Mouse (Mus musculus) MEL (cell line): Measurements from ENCODE around the gene Ablim1. TPM values are rescaled to one million over a fixed set of nuclear protein-coding genes. Genes with fewer than 3 reads are reported as not detected.

Source experiments
- DNase-seq: peaks from one replicate; pipeline ENCODE4 v3.0.0; 2011; ENCODE audit warnings: low read depth, low spot score
- H3K27ac ChIP-seq: 2 replicates; pipeline ENCODE4 v1.5.1; 2012; ENCODE audit warnings: low read depth, mild to moderate bottlenecking, control low read depth, low read length, moderate library complexity; ENCODE audit not compliant: control insufficient read depth
- H3K27me3 ChIP-seq, 2 experiments: fragments of 150-350 bp in 1 of 2; sonication (generic) in 1 of 2; 2 replicates each; pipeline ENCODE4 v1.6.1; 2012; ENCODE audit warnings: low read length in 2 of 2, mild to moderate bottlenecking in 2 of 2, improper control_type of control experiment in 1 of 2, moderate library complexity in 1 of 2; ENCODE audit not compliant: insufficient read depth in 2 of 2, control insufficient read depth in 1 of 2
- H3K36me3 ChIP-seq, 2 experiments: 2 replicates each; pipeline ENCODE4 v1.6.1; 2012 to 2014; ENCODE audit warnings: low read length in 2 of 2, improper control_type of control experiment in 1 of 2, inconsistent platforms in 1 of 2, mild to moderate bottlenecking in 1 of 2; ENCODE audit not compliant: insufficient read depth in 2 of 2, control insufficient read depth in 1 of 2
- H3K4me1 ChIP-seq, 2 experiments: fragments of 150-350 bp in 1 of 2; sonication (generic) in 1 of 2; 2 replicates each; pipeline ENCODE4 v1.6.1; 2012; ENCODE audit warnings: low read length in 2 of 2, improper control_type of control experiment in 1 of 2, mild to moderate bottlenecking in 1 of 2; ENCODE audit not compliant: insufficient read depth in 2 of 2, control insufficient read depth in 1 of 2
- H3K4me3 ChIP-seq, 2 experiments: fragments of 150-350 bp in 1 of 2; sonication (generic) in 1 of 2; 2 replicates each; pipeline ENCODE4 v1.5.1; 2012; ENCODE audit warnings: low read depth in 2 of 2, low read length in 2 of 2, mild to moderate bottlenecking in 2 of 2, moderate library complexity in 2 of 2, control low read depth in 1 of 2, improper control_type of control experiment in 1 of 2; ENCODE audit not compliant: control insufficient read depth in 1 of 2, insufficient read depth in 1 of 2
- H3K79me2 ChIP-seq: 2 replicates; pipeline ENCODE4 v1.6.1; 2012; ENCODE audit warnings: mild to moderate bottlenecking, low read length, moderate library complexity; ENCODE audit not compliant: control insufficient read depth, poor library complexity, insufficient read depth
- H3K9ac ChIP-seq: 2 replicates; pipeline ENCODE4 v1.6.1; 2012; ENCODE audit warnings: low read depth, mild to moderate bottlenecking, control low read depth, low read length, moderate library complexity; ENCODE audit not compliant: control insufficient read depth, poor library complexity, severe bottlenecking
- H3K9me3 ChIP-seq: fragments of 150-350 bp; sonication (generic); replicated peaks from 2 replicates; pipeline ENCODE4 v1.6.1; 2012; ENCODE audit warnings: mild to moderate bottlenecking, low read length, improper control_type of control experiment, moderate library complexity; ENCODE audit not compliant: insufficient read depth
- BHLHE40 ChIP-seq: IDR thresholded peaks from 2 replicates; pipeline ENCODE4 v1.6.1; 2012; ENCODE audit warnings: low read depth, mild to moderate bottlenecking, inconsistent platforms, low read length, improper control_type of control experiment, borderline replicate concordance
- CTCF ChIP-seq, 3 experiments: IDR thresholded peaks in 2 of 3; conservative IDR thresholded peaks in 1 of 3; 2 replicates each; pipeline ENCODE4 v1.5.1; 2011 to 2012; ENCODE audit warnings: low read length in 3 of 3, low read depth in 2 of 3, mild to moderate bottlenecking in 2 of 3, improper control_type of control experiment in 1 of 3, inconsistent platforms in 1 of 3, mixed read lengths in 1 of 3, moderate library complexity in 1 of 3; ENCODE audit not compliant: control insufficient read depth in 1 of 3, insufficient read depth in 1 of 3, poor library complexity in 1 of 3, severe bottlenecking in 1 of 3
- E2F4 ChIP-seq: IDR thresholded peaks from 2 replicates; pipeline ENCODE4 v1.6.1; 2011; ENCODE audit warnings: low read depth, low read length, improper control_type of control experiment, borderline replicate concordance
- ELF1 ChIP-seq: IDR thresholded peaks from 2 replicates; pipeline ENCODE4 v1.6.1; 2014; ENCODE audit warnings: low read depth, mild to moderate bottlenecking, inconsistent platforms, low read length, improper control_type of control experiment, moderate library complexity
- EP300 ChIP-seq, 2 experiments: IDR thresholded peaks; 2 replicates each; pipeline ENCODE4 v1.6.1; 2011; ENCODE audit warnings: improper control_type of control experiment in 2 of 2, low read length in 2 of 2, low read depth in 1 of 2, mild to moderate bottlenecking in 1 of 2
- GABPA ChIP-seq: IDR thresholded peaks from 2 replicates; pipeline ENCODE4 v1.6.1; 2012; ENCODE audit warnings: low read depth, mild to moderate bottlenecking, inconsistent platforms, low read length, improper control_type of control experiment, moderate library complexity
- MAFK ChIP-seq: IDR thresholded peaks from 2 replicates; pipeline ENCODE4 v1.6.1; 2011; ENCODE audit warnings: low read depth, mild to moderate bottlenecking, low read length, improper control_type of control experiment, borderline replicate concordance
- MEF2A ChIP-seq: IDR thresholded peaks from 2 replicates; pipeline ENCODE4 v1.6.1; 2014; ENCODE audit warnings: low read depth, mild to moderate bottlenecking, inconsistent platforms, low read length, improper control_type of control experiment; ENCODE audit not compliant: poor library complexity, insufficient replicate concordance, severe bottlenecking; ENCODE audit errors: extremely low read depth
- MXI1 ChIP-seq: IDR thresholded peaks from 2 replicates; pipeline ENCODE4 v1.6.1; 2011; ENCODE audit warnings: mild to moderate bottlenecking, low read depth, low read length, improper control_type of control experiment
- MYB ChIP-seq: IDR thresholded peaks from 2 replicates; pipeline ENCODE4 v1.6.1; 2011; ENCODE audit warnings: mild to moderate bottlenecking, low read depth, low read length, improper control_type of control experiment
- MYC ChIP-seq: IDR thresholded peaks from 2 replicates; pipeline ENCODE4 v1.6.1; 2011; ENCODE audit warnings: low read depth, mild to moderate bottlenecking, low read length, improper control_type of control experiment, moderate library complexity
- NELFE ChIP-seq: IDR thresholded peaks from 2 replicates; pipeline ENCODE4 v1.6.1; 2011; ENCODE audit warnings: low read depth, low read length, improper control_type of control experiment
- POLR2A ChIP-seq, 2 experiments: IDR thresholded peaks; 2 replicates each; pipeline ENCODE4 v1.6.1; 2011 to 2012; ENCODE audit warnings: low read length in 2 of 2, mild to moderate bottlenecking in 2 of 2, control low read depth in 1 of 2, improper control_type of control experiment in 1 of 2, low read depth in 1 of 2, moderate library complexity in 1 of 2; ENCODE audit not compliant: control insufficient read depth in 1 of 2, insufficient read depth in 1 of 2, poor library complexity in 1 of 2
- POLR2AphosphoS2 ChIP-seq: IDR thresholded peaks from 2 replicates; pipeline ENCODE4 v1.6.1; 2011; ENCODE audit warnings: low read length, improper control_type of control experiment
- POLR2AphosphoS5 ChIP-seq: IDR thresholded peaks from 2 replicates; pipeline ENCODE4 v1.6.1; 2012; ENCODE audit warnings: low read depth, borderline replicate concordance, mild to moderate bottlenecking, inconsistent platforms, low read length, moderate library complexity, mixed read lengths
- RAD21 ChIP-seq: IDR thresholded peaks from 2 replicates; pipeline ENCODE4 v1.6.1; 2011; ENCODE audit warnings: mild to moderate bottlenecking, low read depth, low read length, improper control_type of control experiment
- SIN3A ChIP-seq: IDR thresholded peaks from 2 replicates; pipeline ENCODE4 v1.6.1; 2012; ENCODE audit warnings: low read length, improper control_type of control experiment, inconsistent platforms
- TAL1 ChIP-seq: IDR thresholded peaks from 2 replicates; pipeline ENCODE4 v1.6.1; 2012; ENCODE audit warnings: mild to moderate bottlenecking, inconsistent platforms, low read length, moderate library complexity, mixed read lengths
- USF1 ChIP-seq: IDR thresholded peaks from 2 replicates; pipeline ENCODE4 v1.6.1; 2014; ENCODE audit warnings: low read depth, mild to moderate bottlenecking, inconsistent platforms, low read length, improper control_type of control experiment, moderate library complexity
- USF2 ChIP-seq, 2 experiments: IDR thresholded peaks; 2 replicates each; pipeline ENCODE4 v1.6.1; 2011 to 2012; ENCODE audit warnings: improper control_type of control experiment in 2 of 2, low read length in 2 of 2, borderline replicate concordance in 1 of 2, inconsistent platforms in 1 of 2, low read depth in 1 of 2, mild to moderate bottlenecking in 1 of 2; ENCODE audit not compliant: insufficient read depth in 1 of 2
- ZC3H11A ChIP-seq: IDR thresholded peaks from 2 replicates; pipeline ENCODE4 v1.6.1; 2012; ENCODE audit warnings: low read depth, mild to moderate bottlenecking, inconsistent platforms, low read length, improper control_type of control experiment
- ZKSCAN1 ChIP-seq: IDR thresholded peaks from 2 replicates; pipeline ENCODE4 v1.6.1; 2012; ENCODE audit warnings: low read depth, mild to moderate bottlenecking, inconsistent platforms, low read length, improper control_type of control experiment, moderate library complexity
- ZMIZ1 ChIP-seq: IDR thresholded peaks from 2 replicates; pipeline ENCODE4 v1.6.1; 2012; ENCODE audit warnings: low read depth, mild to moderate bottlenecking, inconsistent platforms, low read length, improper control_type of control experiment, moderate library complexity
- ZNF384 ChIP-seq: IDR thresholded peaks from 2 replicates; pipeline ENCODE4 v1.6.1; 2012; ENCODE audit warnings: low read depth, mild to moderate bottlenecking, inconsistent platforms, low read length, improper control_type of control experiment
- polyA plus RNA-seq, 2 experiments: library from polyadenylated mRNA; stranded (reverse) in 1 of 2; unstranded in 1 of 2; fragments of >175 nt in 1 of 2; fragments of >200 nt in 1 of 2; gene quantifications; 2 replicates each; pipeline versions ENCODE4 v1.2.1 to v1.2.4; 2012; ENCODE audit warnings: low replicate concordance in 2 of 2, low read depth in 1 of 2; ENCODE audit not compliant: insufficient read length in 2 of 2, insufficient read depth in 1 of 2, missing spikeins in 1 of 2
- total RNA-seq: library from RNA; depleted of rRNA; stranded (reverse); fragments of 300-350 nt; gene quantifications from 2 replicates; pipeline ENCODE4 v1.2.3, GENCODE M21; 2012

Gene Ablim1
- total and polyA plus RNA-seq, 3 experiments = not detected

DNA sequence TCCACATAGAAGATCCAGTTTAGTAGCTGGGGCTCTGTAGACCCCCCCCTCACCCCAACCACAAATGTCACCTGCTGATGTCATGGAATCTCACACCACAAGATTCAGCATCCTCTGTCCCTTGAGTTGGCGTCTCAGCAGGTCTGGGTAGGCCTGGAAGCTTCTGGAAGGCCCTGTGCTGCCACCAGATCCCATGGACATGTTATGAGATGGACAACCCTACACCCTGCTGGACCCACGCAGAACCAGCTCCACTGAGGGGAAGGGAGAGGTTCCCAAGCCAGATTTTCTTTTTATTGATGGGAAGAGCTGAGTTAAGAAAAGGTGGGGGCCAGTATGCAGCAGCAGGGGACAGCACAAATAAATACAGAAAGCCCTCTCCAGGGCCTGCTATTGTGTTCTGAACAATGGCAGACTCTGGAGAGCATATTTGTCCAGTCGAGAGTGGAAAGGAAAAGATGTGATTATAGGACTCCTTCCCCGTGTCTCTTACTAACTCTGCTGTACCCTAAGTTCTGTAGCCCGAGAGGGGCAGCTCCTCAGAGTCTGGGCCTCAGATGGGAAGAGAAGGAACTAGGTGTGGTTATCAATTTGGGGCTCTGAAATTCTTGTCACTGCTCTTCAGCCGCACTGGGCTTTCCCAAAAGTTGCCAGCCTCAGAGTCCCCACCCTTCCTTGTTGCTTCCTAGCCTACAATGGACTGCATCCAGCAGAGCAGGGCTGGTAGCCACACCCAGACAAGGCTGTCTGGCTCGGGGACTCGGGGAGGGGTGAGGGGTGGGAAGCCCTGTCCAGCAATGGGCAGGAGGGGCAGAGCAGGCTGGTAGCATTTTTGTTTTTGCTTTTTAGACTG, 286.2 kb downstream of the Ablim1 start:
- H3K9ac ChIP-seq = no peak overlapping the region
- no peak overlapping the region for H3K27ac ChIP-seq
- TF ChIP-seq ZNF384 = no peak
- TF ChIP-seq CTCF (IDR thresholded peaks at IDR 0.05 in 2 of 3, conservative IDR thresholded peaks at IDR 0.05 in 1 of 3; ENCODE audit: control insufficient read depth in 1 of 3, insufficient read depth in 1 of 3, low read depth in 2 of 3, low read length in 3 of 3, poor library complexity in 1 of 3, severe bottlenecking in 1 of 3) = no peak
- no peak for TF ChIP-seq SIN3A
- TF ChIP-seq MAFK = no peak
- TF ChIP-seq GABPA = no peak
- no peak for TF ChIP-seq POLR2AphosphoS2
- no peak for TF ChIP-seq TAL1
- TF ChIP-seq USF1 = no peak
- no peak for TF ChIP-seq POLR2AphosphoS5
- TF ChIP-seq ELF1 = no peak
- TF ChIP-seq EP300 (IDR thresholded peaks at IDR 0.05; ENCODE audit: low read depth in 1 of 2, low read length in 2 of 2) = no peak
- no peaks in the 10 kb centered on the region for H3K36me3 ChIP-seq
- no peaks in the 10 kb centered on the region for H3K79me2 ChIP-seq
- no peak overlapping the region for H3K4me3 ChIP-seq
- H3K27me3 ChIP-seq = no peaks in the 10 kb centered on the region
- H3K4me1 ChIP-seq = no peaks in the 10 kb centered on the region
- H3K9me3 ChIP-seq = no peaks in the 10 kb centered on the region
- no peak for DNase-seq

DNA sequence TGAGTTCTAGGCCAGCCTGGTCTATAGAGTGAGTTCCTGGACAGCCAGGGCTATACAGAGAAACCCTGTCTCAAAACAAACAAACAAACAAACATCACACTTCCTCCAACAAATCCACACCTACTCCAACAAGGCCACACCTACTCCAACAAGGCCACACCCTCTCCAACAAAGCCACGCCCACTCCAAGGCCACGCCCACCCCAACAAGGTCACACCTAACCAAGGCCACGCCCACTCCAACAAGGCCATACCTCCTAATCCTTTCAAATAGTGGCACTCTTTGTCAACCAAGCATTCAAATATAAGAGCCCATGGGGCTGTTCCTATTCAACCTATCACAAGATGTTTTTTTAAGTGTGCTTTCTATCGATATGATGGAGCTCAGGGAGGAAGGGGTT, 288.2 kb downstream of the Ablim1 start:
- Histone ChIP-seq H3K9ac (no peak overlapping the region), H3K4me1 (no peaks in the 10 kb centered on the region), H3K79me2 (no peaks in the 10 kb centered on the region), H3K4me3 (no peak overlapping the region), H3K9me3 (no peaks in the 10 kb centered on the region), H3K36me3 (no peaks in the 10 kb centered on the region), H3K27me3 (no peaks in the 10 kb centered on the region), H3K27ac (no peak overlapping the region)
- no peak for TF ChIP-seq MEF2A
- TF ChIP-seq NELFE = no peak
- TF ChIP-seq E2F4 = no peak
- TF ChIP-seq ZMIZ1 = no peak
- TF ChIP-seq ZKSCAN1 = no peak
- no peak for TF ChIP-seq POLR2A (IDR thresholded peaks at IDR 0.05; ENCODE audit: control insufficient read depth in 1 of 2, insufficient read depth in 1 of 2, low read depth in 1 of 2, low read length in 2 of 2, poor library complexity in 1 of 2)
- TF ChIP-seq ZC3H11A = no peak
- no peak for TF ChIP-seq MYC
- TF ChIP-seq MXI1 = no peak
- TF ChIP-seq RAD21 = no peak
- TF ChIP-seq TAL1 = no peak
- TF ChIP-seq BHLHE40 = no peak
- TF ChIP-seq MYB = no peak
- no peak for TF ChIP-seq USF2 (IDR thresholded peaks at IDR 0.05; ENCODE audit: borderline replicate concordance in 1 of 2, insufficient read depth in 1 of 2, low read depth in 1 of 2, low read length in 2 of 2)
- DNase-seq = no peak
